Mouse (Mus musculus): ENCODE data around the gene Foxi3. TPM values are rescaled to one million over a fixed set of nuclear protein-coding genes. Genes with fewer than 3 reads are reported as not detected.

Gene Foxi3
- total and polyA plus RNA-seq, 3 experiments: not detected

DNA sequence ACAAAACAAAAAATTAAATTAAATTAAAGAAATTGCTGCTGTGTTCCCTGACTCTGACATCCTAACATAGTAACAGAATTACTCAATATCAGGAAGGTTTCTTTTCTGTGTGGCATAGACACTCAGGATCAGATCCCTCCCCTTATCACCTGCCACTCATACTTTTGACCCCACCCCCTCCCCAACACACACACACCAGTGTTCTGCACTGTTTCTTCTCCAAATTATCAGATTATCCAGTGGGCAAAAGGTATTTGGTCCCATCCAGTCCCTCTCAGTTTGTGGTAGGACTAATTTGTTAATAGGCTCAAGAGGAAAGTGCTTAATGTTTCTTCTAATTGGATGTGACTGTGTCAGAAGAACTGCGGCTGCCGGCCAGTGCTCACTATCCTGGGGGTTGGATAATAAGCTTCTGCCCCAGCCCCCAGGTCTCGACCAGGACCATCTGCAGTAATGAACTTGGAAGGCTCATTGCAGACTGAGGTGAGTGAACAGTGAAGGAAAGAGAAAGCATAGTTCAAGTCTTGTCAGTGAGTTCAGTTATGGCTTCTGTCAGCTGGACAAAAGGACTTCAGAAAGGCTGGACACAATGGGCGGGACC is 39.9 kb downstream of the Foxi3 start:
- Histone ChIP-seq H3K4me1 (ENCODE audit: control insufficient read depth in 1 of 2, insufficient read depth in 2 of 2) (no peaks in the 10 kb centered on the region), H3K36me3 (replicated peaks in 1 of 2; ENCODE audit: control insufficient read depth in 1 of 2, insufficient read depth in 1 of 2, low read length in 1 of 2) (no peaks in the 10 kb centered on the region), H3K9me3 (replicated peaks; ENCODE audit: low read length) (peaks cover 3% of the 10 kb centered on the region), H3K79me2 (replicated peaks; ENCODE audit: control insufficient read depth, extremely low read depth, insufficient read depth, poor library complexity, severe bottlenecking) (no peaks in the 10 kb centered on the region), H3K4me2 (ENCODE audit: insufficient read depth, low read depth, poor library complexity, severe bottlenecking) (no peak overlapping the region), H3K9ac (ENCODE audit: insufficient read depth, low read depth) (no peak overlapping the region), H3K27ac (ENCODE audit: insufficient read depth, low read depth) (no peak overlapping the region), H3K4me3 (replicated peaks in 1 of 3; ENCODE audit: low read depth in 2 of 3, low read length in 2 of 3, poor library complexity in 1 of 3) (no peak overlapping the region), H3K27me3 (replicated peaks) (no peaks in the 10 kb centered on the region)
- in situ Hi-C loops (cut with MboI; ENCODE audit: low pct_ligation_motif_present, low pct_unique_long_range_greater_than_20kb, low sequenced_read_pairs) (no loop called here), dilution Hi-C loops (cut with MboI; ENCODE audit: extremely low pct_ligation_motif_present, extremely low pct_unique_long_range_greater_than_20kb, low sequenced_read_pairs) (no loop called here)
- TF ChIP-seq MEF2A (IDR thresholded peaks at IDR 0.05; ENCODE audit: borderline replicate concordance, low read depth, low read length) (no peak), MAX (IDR thresholded peaks at IDR 0.05; ENCODE audit: low read length) (no peak)
- DNase-seq (ENCODE audit: extremely low read depth): no peak

DNA sequence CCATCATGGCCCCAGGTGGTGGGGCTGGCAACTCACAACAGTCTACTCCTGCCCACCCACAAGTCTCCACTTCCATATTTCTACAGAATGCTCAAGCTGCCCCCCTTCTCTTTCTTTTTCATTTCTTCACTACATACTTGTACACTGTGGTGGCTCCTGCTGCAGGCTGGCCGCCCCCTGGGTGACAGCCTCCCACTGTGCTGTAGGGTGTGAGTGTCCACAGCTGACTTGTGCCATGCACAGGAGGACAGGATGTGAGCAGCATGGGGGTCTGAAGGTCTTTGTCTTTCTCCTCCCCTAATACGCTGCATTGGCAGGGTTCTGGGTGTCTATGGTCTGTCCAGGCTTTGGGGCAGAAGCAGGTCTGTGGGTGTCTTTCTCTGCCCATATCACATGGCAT is 46.3 kb downstream of the Foxi3 start:
- Histone ChIP-seq H3K9me3 (replicated peaks; ENCODE audit: low read length) (peaks cover 3% of the 10 kb centered on the region), H3K4me2 (ENCODE audit: insufficient read depth, low read depth, poor library complexity, severe bottlenecking) (no peak overlapping the region), H3K27me3 (replicated peaks) (no peaks in the 10 kb centered on the region), H3K27ac (ENCODE audit: insufficient read depth, low read depth) (no peak overlapping the region), H3K9ac (ENCODE audit: insufficient read depth, low read depth) (no peak overlapping the region), H3K36me3 (replicated peaks in 1 of 2; ENCODE audit: control insufficient read depth in 1 of 2, insufficient read depth in 1 of 2, low read length in 1 of 2) (no peaks in the 10 kb centered on the region), H3K79me2 (replicated peaks; ENCODE audit: control insufficient read depth, extremely low read depth, insufficient read depth, poor library complexity, severe bottlenecking) (no peaks in the 10 kb centered on the region), H3K4me1 (ENCODE audit: control insufficient read depth in 1 of 2, insufficient read depth in 2 of 2) (no peaks in the 10 kb centered on the region), H3K4me3 (replicated peaks in 1 of 3; ENCODE audit: low read depth in 2 of 3, low read length in 2 of 3, poor library complexity in 1 of 3) (no peak overlapping the region)
- DNase-seq (ENCODE audit: extremely low read depth): no peak
- in situ Hi-C loops (cut with MboI; ENCODE audit: low pct_ligation_motif_present, low pct_unique_long_range_greater_than_20kb, low sequenced_read_pairs) (no loop called here), dilution Hi-C loops (cut with MboI; ENCODE audit: extremely low pct_ligation_motif_present, extremely low pct_unique_long_range_greater_than_20kb, low sequenced_read_pairs) (no loop called here)
- TF ChIP-seq UBTF (IDR thresholded peaks at IDR 0.05; ENCODE audit: low read depth, low read length): no peak
- no peak for TF ChIP-seq SMC3 (IDR thresholded peaks at IDR 0.05; ENCODE audit: low read depth, low read length)
- no peak for TF ChIP-seq KAT2A (IDR thresholded peaks at IDR 0.05; ENCODE audit: insufficient replicate concordance, low read length)
- no peak for TF ChIP-seq SIN3A (IDR thresholded peaks at IDR 0.05; ENCODE audit: low read length)
- TF ChIP-seq EP300 (IDR thresholded peaks at IDR 0.05; ENCODE audit: low read length): no peak
- TF ChIP-seq ZKSCAN1 (IDR thresholded peaks at IDR 0.05; ENCODE audit: borderline replicate concordance, low read depth, low read length): no peak
- TF ChIP-seq RCOR1 (conservative IDR thresholded peaks at IDR 0.05; ENCODE audit: low read depth, low read length): no peak
- TF ChIP-seq USF2 (conservative IDR thresholded peaks at IDR 0.05; ENCODE audit: low read depth, low read length): no peak
- no peak for TF ChIP-seq IRF4 (IDR thresholded peaks at IDR 0.05; ENCODE audit: low read depth, low read length)
- TF ChIP-seq MEF2A (IDR thresholded peaks at IDR 0.05; ENCODE audit: borderline replicate concordance, low read depth, low read length): no peak
- no peak for TF ChIP-seq USF1 (IDR thresholded peaks at IDR 0.05; ENCODE audit: low read depth, low read length)
- TF ChIP-seq MAFK (IDR thresholded peaks at IDR 0.05; ENCODE audit: insufficient replicate concordance, low read length): no peak
- TF ChIP-seq CHD2 (IDR thresholded peaks at IDR 0.05; ENCODE audit: low read length): no peak

DNA sequence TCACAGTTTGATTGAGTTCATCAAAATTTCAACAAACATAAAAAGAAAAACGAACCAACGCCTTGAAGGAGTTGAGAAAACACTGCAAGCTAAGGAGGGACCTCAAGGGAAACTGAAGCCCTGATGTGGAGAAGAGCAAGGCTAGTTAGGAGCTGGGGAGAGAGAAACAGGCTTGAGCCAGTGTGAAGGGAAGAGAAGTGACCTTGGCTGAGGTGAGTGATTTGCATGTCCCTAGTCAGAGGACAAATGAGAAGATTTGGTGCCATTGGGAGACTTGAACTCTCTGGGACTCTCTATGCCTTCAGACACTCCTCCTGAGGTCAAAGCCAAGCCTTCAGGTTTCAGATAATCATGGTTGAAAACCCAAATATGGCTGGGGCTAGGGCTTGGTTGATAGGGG is 47.8 kb downstream of the Foxi3 start:
- H3K79me2 ChIP-seq (replicated peaks; ENCODE audit: control insufficient read depth, extremely low read depth, insufficient read depth, poor library complexity, severe bottlenecking): no peaks in the 10 kb centered on the region
- no peak overlapping the region for H3K9ac ChIP-seq (ENCODE audit: insufficient read depth, low read depth)
- no peaks in the 10 kb centered on the region for H3K4me1 ChIP-seq (ENCODE audit: control insufficient read depth in 1 of 2, insufficient read depth in 2 of 2)
- H3K27me3 ChIP-seq (replicated peaks): no peaks in the 10 kb centered on the region
- H3K27ac ChIP-seq (ENCODE audit: insufficient read depth, low read depth): no peak overlapping the region
- no peak overlapping the region for H3K4me2 ChIP-seq (ENCODE audit: insufficient read depth, low read depth, poor library complexity, severe bottlenecking)
- peaks cover 5% of the 10 kb centered on the region for H3K9me3 ChIP-seq (replicated peaks; ENCODE audit: low read length)
- no peak overlapping the region for H3K4me3 ChIP-seq (replicated peaks in 1 of 3; ENCODE audit: low read depth in 2 of 3, low read length in 2 of 3, poor library complexity in 1 of 3)
- DNase-seq (ENCODE audit: extremely low read depth): no peak
- TF ChIP-seq MXI1 (IDR thresholded peaks at IDR 0.05; ENCODE audit: low read depth, low read length) (no peak), MYC (IDR thresholded peaks at IDR 0.05; ENCODE audit: low read depth, low read length) (no peak), USF1 (IDR thresholded peaks at IDR 0.05; ENCODE audit: low read depth, low read length) (no peak), EP300 (IDR thresholded peaks at IDR 0.05; ENCODE audit: low read length) (no peak), POLR2A (IDR thresholded peaks at IDR 0.05; ENCODE audit: low read depth, low read length) (no peak), MAX (IDR thresholded peaks at IDR 0.05; ENCODE audit: low read length) (no peak), CHD1 (IDR thresholded peaks at IDR 0.05; ENCODE audit: low read depth, low read length) (no peak), E2F4 (IDR thresholded peaks at IDR 0.05; ENCODE audit: insufficient replicate concordance, low read depth, low read length) (no peak), MAZ (IDR thresholded peaks at IDR 0.05; ENCODE audit: low read depth, low read length) (no peak), RCOR1 (conservative IDR thresholded peaks at IDR 0.05; ENCODE audit: low read depth, low read length) (no peak), CTCF (conservative IDR thresholded peaks at IDR 0.05 in 1 of 2, IDR thresholded peaks at IDR 0.05 in 1 of 2; ENCODE audit: low read depth in 2 of 2, low read length in 2 of 2) (no peak), UBTF (IDR thresholded peaks at IDR 0.05; ENCODE audit: low read depth, low read length) (no peak), JUN (IDR thresholded peaks at IDR 0.05; ENCODE audit: insufficient read depth, low read depth, low read length) (no peak)
- in situ Hi-C loops (cut with MboI; ENCODE audit: low pct_ligation_motif_present, low pct_unique_long_range_greater_than_20kb, low sequenced_read_pairs): no loop called here
- H3K36me3 ChIP-seq (replicated peaks in 1 of 2; ENCODE audit: control insufficient read depth in 1 of 2, insufficient read depth in 1 of 2, low read length in 1 of 2): no peaks in the 10 kb centered on the region
- dilution Hi-C loops (cut with MboI; ENCODE audit: extremely low pct_ligation_motif_present, extremely low pct_unique_long_range_greater_than_20kb, low sequenced_read_pairs): no loop called here

Data from CH12.LX (cell line).